Mouse (Mus musculus): ENCODE measurements at regions not wholly inside any gene's neighbourhood (a gene's known extent, or its start where the extent isn't known, plus 50 kb on each side); places are given as distances from the start of the nearest gene placed in this dataset.

- no peak for DNase-seq
Observed at GRCm38 (mm10) chr5:148454200-148454599, 54.5 kb upstream of the Slc7a1 start.

GRCm38 (mm10) chr5:148453776-148454175, 54.1 kb upstream of the Slc7a1 start:
- DNase-seq, result no peak

GRCm38 (mm10) chr5:148452909-148453632, 53.4 kb upstream of the Slc7a1 start:
- no peak for DNase-seq

- DNase-seq, result peak; percentile 60
Observed at GRCm38 (mm10) chr5:148451811-148452210, 52.1 kb upstream of the Slc7a1 start.

GRCm38 (mm10) chr5:148450924-148451323, 51.2 kb upstream of the Slc7a1 start:
- DNase-seq, result peak; percentile 77
